Comparison of ENCODE assay signal across 8 mouse cellular contexts in genomic region chr7:112012102-112012501, GRCm38 (mm10). TPM values are rescaled to one million over a fixed set of nuclear protein-coding genes. Genes with fewer than 3 reads are reported as not detected.
A peak's percentile ranks its signal among the peaks of the same experiment; 100 is the strongest.
DNase-seq lines count a peak whose midpoint lies in the region; ATAC-seq and TF ChIP-seq lines count a peak whose summit lies in the region.

No protein-coding gene starts in this region.

- intact Hi-C loops in gastrocnemius, postnatal 36 days (cut with DNase I), result no loop called here
- intact Hi-C loops in left cerebral cortex, postnatal 4 days (cut with DNase I), result no loop called here

- H3K36me3 ChIP-seq in testis, adult 2 months (ENCODE audit: control insufficient read depth, insufficient read depth, low read length), result no peaks in the 10 kb centered on the region

- H3K4me1 ChIP-seq in testis, adult 2 months (ENCODE audit: control insufficient read depth, insufficient read depth, low read length), result 0 out of 2 replicates have a peak, but pooled peaks cover 2% of the 10 kb centered on the region

- no peaks in the 10 kb centered on the region for H3K27me3 ChIP-seq in testis, adult 2 months (ENCODE audit: control insufficient read depth, insufficient read depth, low read length)

- no peak for TF ChIP-seq CTCF in testis, adult 2 months (IDR thresholded peaks at IDR 0.05; ENCODE audit: control insufficient read depth, insufficient read depth, insufficient replicate concordance, low read depth, low read length)

- TF ChIP-seq POLR2A in testis, adult 2 months (IDR thresholded peaks at IDR 0.05; ENCODE audit: control insufficient read depth, low read depth, low read length), result no peak

- H3K4me3 ChIP-seq in testis, adult 2 months (ENCODE audit: control insufficient read depth, low read depth, low read length), result no peak overlapping the region

- ATAC-seq in frontal cortex, adult (ENCODE audit: low TSS enrichment), result peak; percentile 88
- no peak for ATAC-seq in CD4-positive, CD25-positive, alpha-beta regulatory T cell, adult 4 months

- H3K27ac ChIP-seq in testis, adult 2 months (ENCODE audit: control insufficient read depth, insufficient read depth, low read depth, low read length), result peak overlapping the region; percentile 7

- DNase-seq in frontal cortex, postnatal 25 days (ENCODE audit: low spot score in 2 of 2), result no peak
- DNase-seq in brain, adult 2 months (ENCODE audit: low read depth, low spot score), result peak; percentile 99
- peak; percentile 74 to 83 for DNase-seq in gastrocnemius, postnatal 36 days
- peak; percentile 86 for DNase-seq in left cerebral cortex, postnatal 4 days
- DNase-seq in spleen, adult 12 weeks (ENCODE audit: low spot score), result no peak

RNA-seq across cellular contexts. Expression of gene Usp47, which starts 11.2 kb away (rescaled TPM):
- 100 to 1,000 TPM; 174 to 189 TPM for total RNA-seq in gastrocnemius, postnatal 36 days (2021)
- 100 to 1,000 TPM in 1 of 2 experiments, 10 to 100 TPM in 1; 97.2 to 104 TPM for total RNA-seq in left cerebral cortex, postnatal 4 days (2021)
- polyA plus RNA-seq in testis, adult 2 months (2012; rRNA removed), result 57.8 and 68.3 TPM in 2 replicates
- 10 to 100 TPM; 16.1 to 23.4 TPM for polyA plus RNA-seq in CD4-positive, CD25-positive, alpha-beta regulatory T cell, adult 4 months (2017; shearing (Covaris generic))

Comparison
In these comparisons a context has a peak if more than half of its experiments do, and no peak if none do; other contexts are left out.
1. DNase-seq: peak in brain, adult 2 months (single experiment), gastrocnemius, postnatal 36 days (2 of 2) and left cerebral cortex, postnatal 4 days (single experiment); none in frontal cortex, postnatal 25 days (0 of 2) and spleen, adult 12 weeks (single experiment).